Mouse (Mus musculus) spleen, adult 2 months (tissue): ENCODE results near the gene Fbrsl1. TPM values are rescaled to one million over a fixed set of nuclear protein-coding genes. Genes with fewer than 3 reads are reported as not detected.

Experiments used
- DNase-seq, 2 experiments: peaks; one replicate each; pipeline versions ENCODE4 v3.0.0 to v3.0.0-alpha.2; 2012 to 2021; ENCODE audit warnings: low spot score in 2 of 2, low read depth in 1 of 2
- H3K27ac ChIP-seq: fragments of 200-500 bp; 2 replicates; pipeline ENCODE4 v1.5.1; 2012; ENCODE audit warnings: low read length, inconsistent platforms; ENCODE audit not compliant: insufficient read depth
- H3K27me3 ChIP-seq: fragments of 200-500 bp; 2 replicates; pipeline ENCODE4 v1.6.1; 2012; ENCODE audit warnings: mild to moderate bottlenecking, moderate library complexity, low read length, inconsistent platforms; ENCODE audit not compliant: control insufficient read depth, insufficient read depth
- H3K36me3 ChIP-seq: fragments of 200-500 bp; 2 replicates; pipeline ENCODE4 v1.6.1; 2012; ENCODE audit warnings: mild to moderate bottlenecking, low read length, inconsistent platforms; ENCODE audit not compliant: control insufficient read depth, insufficient read depth
- H3K4me1 ChIP-seq: fragments of 200-500 bp; 2 replicates; pipeline ENCODE4 v1.6.1; 2011; ENCODE audit warnings: inconsistent platforms; ENCODE audit not compliant: control insufficient read depth, insufficient read depth, insufficient read length
- H3K4me3 ChIP-seq: fragments of 200-500 bp; 2 replicates; pipeline ENCODE4 v1.5.1; 2011; ENCODE audit warnings: mild to moderate bottlenecking, inconsistent platforms; ENCODE audit not compliant: insufficient read depth, insufficient read length; ENCODE audit errors: extremely low read depth
- CTCF ChIP-seq: fragments of 200-500 bp; IDR thresholded peaks from 2 replicates; pipeline ENCODE4 v1.5.1; 2011; ENCODE audit warnings: mild to moderate bottlenecking, inconsistent platforms; ENCODE audit not compliant: insufficient read depth, insufficient read length, insufficient replicate concordance; ENCODE audit errors: extremely low read depth
- POLR2A ChIP-seq: fragments of 200-500 bp; IDR thresholded peaks from 2 replicates; pipeline ENCODE4 v1.6.1; 2011; ENCODE audit warnings: low read depth, low read length, inconsistent platforms
- WGBS: fragments of 180-500 bp; shearing (Covaris S2); methylation state at CpG from one replicate; pipeline ENCODE4 v1.1.7; 2018; 5-methylcytosine and 5-hydroxymethylcytosine counted together
- polyA plus RNA-seq: library from polyadenylated mRNA; depleted of rRNA; stranded (reverse); fragments of >200 nt; gene quantifications from 2 replicates; pipeline ENCODE4 v1.2.3, GENCODE M21; 2012

Gene Fbrsl1
- polyA plus RNA-seq, 1 experiment = 73.9 TPM

DNA sequence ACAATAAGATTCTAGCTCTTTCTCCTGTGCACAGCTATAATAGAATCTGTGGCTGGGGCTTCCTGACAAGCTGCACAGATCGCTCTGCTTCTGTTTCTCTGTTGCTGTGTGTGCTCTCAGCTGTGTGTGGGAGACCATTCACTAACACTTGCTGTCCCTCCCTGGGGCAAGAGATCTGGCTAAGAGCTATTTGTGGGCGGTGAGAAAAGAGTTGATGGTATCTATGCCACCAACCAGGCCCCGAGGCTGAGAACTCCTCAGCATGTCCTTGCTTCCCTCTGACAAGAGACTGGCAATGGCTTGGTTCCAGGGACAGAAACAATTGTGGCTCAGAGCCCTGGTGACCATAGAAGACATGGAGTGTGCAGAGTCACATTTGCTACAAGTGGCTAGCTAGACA, 10.6 kb upstream of the Fbrsl1 start:
- H3K4me3 ChIP-seq = no peak overlapping the region
- WGBS = 58% methylated on average over 3 of the region's 3 CpGs
- H3K27me3 ChIP-seq = no peaks in the 10 kb centered on the region
- H3K4me1 ChIP-seq = no peaks in the 10 kb centered on the region
- TF ChIP-seq POLR2A (no peak), CTCF (no peak)
- no peaks in the 10 kb centered on the region for H3K36me3 ChIP-seq
- no peak for DNase-seq
- H3K27ac ChIP-seq = no peak overlapping the region

- TF ChIP-seq CTCF = no peak
- no peak for TF ChIP-seq POLR2A
- Histone ChIP-seq H3K4me3 (no peak overlapping the region), H3K4me1 (no peaks in the 10 kb centered on the region), H3K27me3 (no peaks in the 10 kb centered on the region), H3K36me3 (no peaks in the 10 kb centered on the region), H3K27ac (no peak overlapping the region)
- no peak for DNase-seq
Measured at GRCm38 (mm10) chr5:110455272-110455671, 7.0 kb upstream of the Fbrsl1 start.

DNA sequence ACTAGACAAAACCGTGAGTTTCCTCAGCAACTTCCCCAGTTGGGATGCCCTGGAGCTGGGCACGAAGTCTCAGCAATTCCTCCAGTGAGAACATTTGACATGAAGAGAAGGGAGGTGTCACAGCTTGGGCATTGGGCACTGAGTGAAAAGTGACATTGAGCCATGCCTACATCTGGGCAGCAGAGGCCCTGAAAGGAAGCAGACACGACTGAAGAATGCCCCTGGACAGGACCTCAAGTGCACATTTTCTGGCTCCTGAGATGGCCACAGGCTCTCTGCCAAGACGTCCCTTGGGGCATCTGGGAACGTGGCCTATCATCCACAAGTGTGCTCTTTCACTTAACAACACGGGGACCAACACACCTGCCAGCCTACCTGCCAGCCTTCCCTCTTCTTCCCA, 991 bp upstream of the Fbrsl1 start:
- Histone ChIP-seq H3K27me3 (no peaks in the 10 kb centered on the region), H3K27ac (no peak overlapping the region), H3K4me1 (peaks cover 12% of the 10 kb centered on the region; the same call in 1 of the 2 replicates), H3K36me3 (no peaks in the 10 kb centered on the region), H3K4me3 (no peak overlapping the region)
- no peak for TF ChIP-seq CTCF
- no peak for TF ChIP-seq POLR2A
- 35% methylated on average over 6 of the region's 6 CpGs for WGBS
- DNase-seq = no peak

GRCm38 (mm10) chr5:110447720-110448435, 425 bp downstream of the Fbrsl1 start:
- TF ChIP-seq CTCF (no peak), POLR2A (no peak)
- peaks cover 12% of the 10 kb centered on the region; the same call in 1 of the 2 replicates for H3K4me1 ChIP-seq
- H3K4me3 ChIP-seq = peak overlapping the region; percentile 95
- peak overlapping the region; percentile 87 for H3K27ac ChIP-seq
- WGBS = under 1% methylated on average over 97 of the region's 98 CpGs
- no peaks in the 10 kb centered on the region for H3K27me3 ChIP-seq
- H3K36me3 ChIP-seq = no peaks in the 10 kb centered on the region
- DNase-seq = peak; percentile 9 to 29

- peaks cover 12% of the 10 kb centered on the region; the same call in 1 of the 2 replicates for H3K4me1 ChIP-seq
- no peaks in the 10 kb centered on the region for H3K27me3 ChIP-seq
- H3K27ac ChIP-seq = no peak overlapping the region
- no peak overlapping the region for H3K4me3 ChIP-seq
- DNase-seq = no peak
- 91% methylated on average over 2 of the region's 2 CpGs for WGBS
- TF ChIP-seq CTCF (no peak), POLR2A (no peak)
- H3K36me3 ChIP-seq = no peaks in the 10 kb centered on the region
Measured at GRCm38 (mm10) chr5:110444509-110444908, 3.8 kb downstream of the Fbrsl1 start.

- no peak for TF ChIP-seq CTCF
- no peak for TF ChIP-seq POLR2A
- no peak for DNase-seq
- 92% methylated on average over 3 of the region's 3 CpGs for WGBS
- H3K27me3 ChIP-seq = no peaks in the 10 kb centered on the region
- no peak overlapping the region for H3K4me3 ChIP-seq
- H3K4me1 ChIP-seq = peaks cover 12% of the 10 kb centered on the region; the same call in 1 of the 2 replicates
- no peaks in the 10 kb centered on the region for H3K36me3 ChIP-seq
- no peak overlapping the region for H3K27ac ChIP-seq
Measured at GRCm38 (mm10) chr5:110442966-110443590, 5.2 kb downstream of the Fbrsl1 start.
